Mouse (Mus musculus): Measurements from ENCODE around the gene Eapp.
"Not testable (repeated sequence)": the region's sequence is repeated elsewhere in the genome, so short reads cannot be mapped to it uniquely, and the experiment has no call there.

Eapp gene

DNA sequence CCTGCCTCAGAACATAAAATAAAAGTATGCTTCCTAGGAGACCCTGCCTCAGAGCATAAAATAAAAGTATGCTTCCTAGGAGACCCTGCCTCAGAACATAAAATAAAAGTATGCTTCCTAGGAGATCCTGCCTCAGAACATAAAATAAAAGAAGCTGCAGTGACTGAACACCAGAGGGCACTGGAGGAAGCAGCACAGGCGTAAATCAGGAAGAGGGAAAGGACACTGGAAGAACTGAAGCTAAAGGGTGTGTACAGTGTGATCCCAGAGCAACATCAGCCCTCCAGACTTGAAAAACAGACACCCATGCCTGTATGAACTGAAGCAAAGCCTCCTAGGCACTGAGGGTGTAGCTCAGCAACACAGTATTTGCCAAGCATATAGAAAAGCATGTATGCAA lies 12.5 kb downstream of the Eapp start:
- DNase-seq (ENCODE audit: low read depth) = peak; percentile 73

- DNase-seq (ENCODE audit: low read depth) = no peak
Observed at GRCm38 (mm10) chr12:54676709-54677108, 19.0 kb downstream of the Eapp start.

DNA sequence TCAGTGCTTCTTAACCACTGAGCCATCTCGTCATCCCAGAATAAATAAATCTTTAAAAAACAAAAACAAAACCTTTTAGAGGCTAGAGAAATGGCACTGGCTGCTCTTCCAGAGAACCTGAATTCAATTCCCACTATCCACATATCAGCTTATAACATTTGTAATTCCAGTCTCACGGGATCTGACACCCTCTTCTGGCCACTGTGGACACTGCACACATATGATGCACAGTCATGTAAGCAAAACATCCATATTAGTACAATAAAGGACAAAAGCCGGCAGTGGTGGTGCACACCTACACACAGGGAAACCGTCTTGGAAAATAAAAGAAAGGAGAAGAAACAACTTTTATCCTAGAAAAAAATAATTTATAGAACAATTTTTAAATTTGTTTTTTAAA lies 20.3 kb downstream of the Eapp start:
- DNase-seq (ENCODE audit: low read depth) = no peak

DNA sequence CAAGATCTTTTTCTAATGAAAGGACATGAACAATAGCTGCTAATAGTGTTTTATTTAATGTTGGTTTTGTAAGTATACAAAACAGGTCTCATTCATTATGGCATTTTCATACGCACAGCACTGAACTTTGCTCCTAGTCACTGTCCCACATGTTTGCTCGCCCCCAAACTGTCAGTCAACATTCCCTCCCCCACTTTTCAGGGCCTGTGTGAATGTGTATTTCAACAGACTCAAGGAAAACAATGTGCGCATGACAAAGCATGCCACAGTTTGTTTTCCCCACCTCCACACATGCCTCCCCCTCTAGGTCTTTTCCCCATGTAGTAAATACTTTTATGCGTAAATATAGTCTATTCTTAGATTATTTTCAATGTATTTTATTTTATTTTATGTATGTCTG lies 24.4 kb downstream of the Eapp start:
- DNase-seq (ENCODE audit: low read depth) = no peak

GRCm38 (mm10) chr12:54668141-54668540 lies 27.6 kb downstream of the Eapp start:
- DNase-seq (ENCODE audit: low read depth) = no peak

- DNase-seq (ENCODE audit: low read depth) = no peak
Observed at GRCm38 (mm10) chr12:54665526-54665925, 30.2 kb downstream of the Eapp start.

DNA sequence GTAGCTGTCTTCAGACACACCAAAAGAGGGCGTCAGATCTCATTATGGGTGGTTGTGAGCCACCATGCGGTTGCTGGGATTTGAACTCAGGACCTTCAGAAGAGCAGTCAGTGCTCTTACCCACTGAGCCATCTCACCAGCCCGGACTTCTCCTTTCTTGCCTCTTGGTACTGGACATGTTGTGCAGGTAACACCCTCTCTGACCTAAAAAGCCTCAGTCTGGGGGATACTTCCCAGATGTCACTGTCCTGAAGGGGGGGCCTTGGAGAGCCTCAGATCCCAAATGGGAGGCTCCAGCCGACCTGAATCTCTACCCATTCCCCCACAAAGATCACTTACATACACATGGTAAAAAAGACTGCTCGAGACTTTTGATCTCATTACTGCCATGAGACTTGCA lies 34.2 kb downstream of the Eapp start:
- not testable (repeated sequence) for DNase-seq (ENCODE audit: low read depth)

- no peak for DNase-seq (ENCODE audit: low read depth)
Observed at GRCm38 (mm10) chr12:54659901-54660300, 35.8 kb downstream of the Eapp start.

GRCm38 (mm10) chr12:54658425-54659092 lies 37.1 kb downstream of the Eapp start:
- peak; percentile 58 for DNase-seq (ENCODE audit: low read depth)

DNA sequence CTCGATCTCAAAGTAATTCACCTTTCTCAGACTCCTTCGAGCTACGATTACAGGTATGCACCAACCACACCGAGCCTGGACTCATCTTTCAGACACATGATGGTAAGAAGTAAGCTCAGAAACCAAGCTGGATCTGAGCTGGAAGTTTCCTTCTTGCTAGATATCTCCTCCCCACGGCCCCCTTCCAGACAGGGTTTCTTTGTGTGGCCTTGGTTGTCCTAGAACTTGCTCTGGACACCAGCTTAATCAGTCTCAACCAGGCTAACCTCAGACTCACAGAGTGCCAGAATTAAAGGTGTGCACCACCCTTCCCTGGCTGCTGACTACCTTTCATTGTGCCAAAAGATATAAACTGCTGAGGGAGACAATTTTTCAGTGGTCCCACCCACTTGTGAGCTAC lies 37.7 kb downstream of the Eapp start:
- no peak for DNase-seq (ENCODE audit: low read depth)

DNA sequence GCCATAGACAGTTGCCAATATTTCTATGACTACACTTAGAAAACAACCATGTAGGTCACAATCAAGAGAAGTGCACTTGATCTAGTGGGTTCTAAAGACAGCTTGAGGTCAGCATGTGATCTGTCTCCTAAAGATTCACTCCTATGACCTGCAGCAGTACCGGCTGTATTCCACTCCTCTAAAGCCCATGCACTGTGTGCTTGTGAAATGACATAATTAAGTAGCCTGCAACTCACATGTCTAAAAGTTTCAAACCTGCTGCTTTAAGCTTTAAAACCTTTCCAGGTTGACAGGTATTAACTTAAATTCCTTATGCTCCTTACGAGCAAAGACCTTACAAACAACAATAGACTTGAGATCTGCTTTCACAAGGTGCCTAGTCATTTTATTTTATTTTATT lies 38.5 kb downstream of the Eapp start:
- DNase-seq (ENCODE audit: low read depth) = no peak

GRCm38 (mm10) chr12:54656396-54657171 lies 39.1 kb downstream of the Eapp start, which contains the start of gene Sptssa:
Gene Sptssa, minus strand, starts transcription at chr12:54656573.
- peak; percentile 93 for DNase-seq (ENCODE audit: low read depth)

DNA sequence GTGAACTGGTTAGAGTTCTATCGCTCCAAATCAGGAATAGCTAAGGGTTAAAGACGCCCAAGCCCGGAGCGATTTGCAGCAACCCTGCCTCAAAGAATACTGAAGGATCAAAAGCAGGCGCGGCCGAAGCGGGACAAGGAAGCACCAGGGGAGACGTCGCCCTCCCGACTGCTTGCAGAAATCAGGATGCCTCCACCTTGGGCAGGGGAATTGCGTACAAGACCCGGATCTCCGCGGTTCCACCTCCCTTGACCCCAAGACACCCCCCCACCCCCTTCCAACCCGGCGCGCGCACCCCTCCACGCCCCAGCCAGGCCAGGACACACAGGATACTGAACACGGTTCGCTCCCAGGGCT lies 39.7 kb downstream of the Eapp start:
- DNase-seq (ENCODE audit: low read depth) = peak; percentile 81

DNA sequence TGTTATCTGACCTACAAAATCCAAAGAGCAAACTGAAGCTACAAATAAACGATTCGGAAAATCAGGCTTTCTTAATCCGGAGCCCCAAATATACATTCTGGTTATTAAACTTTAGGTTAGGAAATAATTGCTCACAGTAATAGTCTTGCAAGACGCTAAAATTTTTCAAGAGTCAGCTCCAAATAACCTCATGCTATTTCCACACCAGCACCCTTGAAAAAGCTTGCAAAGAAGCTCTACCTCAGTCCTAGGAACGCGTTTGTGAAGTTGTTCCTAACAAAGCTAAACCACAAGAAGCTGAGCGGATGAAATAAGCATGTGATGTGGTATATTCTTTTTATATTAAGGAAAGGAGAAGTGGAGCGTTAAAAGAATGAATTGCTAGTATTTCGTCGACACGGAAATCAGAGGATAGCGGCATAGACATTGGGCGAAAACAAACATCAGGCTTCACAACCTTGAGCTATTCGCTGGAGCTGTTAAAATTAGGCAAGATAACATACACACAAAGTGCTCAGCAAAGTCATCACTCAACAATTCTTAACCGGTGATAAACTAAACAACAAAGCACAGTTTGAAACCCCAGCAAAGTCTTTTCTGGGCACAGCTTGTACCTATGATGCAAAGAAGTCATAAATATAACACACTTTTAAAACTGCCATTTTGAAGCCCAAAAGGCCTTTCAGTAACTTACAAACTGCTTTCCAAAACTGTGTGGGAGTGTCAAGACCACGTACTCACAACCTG lies 40.2 kb downstream of the Eapp start:
- peak; percentile 64 for DNase-seq (ENCODE audit: low read depth)

GRCm38 (mm10) chr12:54654741-54655140 lies 41.0 kb downstream of the Eapp start:
- DNase-seq (ENCODE audit: low read depth) = peak; percentile 55

- DNase-seq (ENCODE audit: low read depth) = peak; percentile 54
Observed at GRCm38 (mm10) chr12:54654141-54654540, 41.6 kb downstream of the Eapp start.

DNA sequence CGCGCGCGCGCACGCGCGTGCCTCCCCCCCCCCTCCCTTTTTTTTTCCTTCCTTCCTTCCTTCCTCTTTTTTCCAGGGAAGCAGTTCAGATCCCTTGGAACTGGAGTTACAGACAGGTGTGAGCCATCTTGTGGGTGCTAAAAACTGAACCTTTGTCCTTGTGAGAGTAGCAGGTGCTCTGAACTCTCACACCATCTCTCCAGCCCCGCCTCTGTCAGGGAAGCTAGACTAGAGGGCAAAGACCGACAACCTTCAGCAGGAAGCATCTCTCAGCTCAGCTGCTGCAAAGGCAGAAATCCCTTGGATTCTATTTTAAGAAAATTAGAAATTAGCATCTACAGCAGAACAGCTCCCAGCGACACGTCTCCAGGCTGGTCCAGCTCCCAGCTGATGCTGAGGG lies 43.4 kb downstream of the Eapp start:
- DNase-seq (ENCODE audit: low read depth) = no peak

GRCm38 (mm10) chr12:54651820-54652219 lies 43.9 kb downstream of the Eapp start:
- no peak for DNase-seq (ENCODE audit: low read depth)

DNA sequence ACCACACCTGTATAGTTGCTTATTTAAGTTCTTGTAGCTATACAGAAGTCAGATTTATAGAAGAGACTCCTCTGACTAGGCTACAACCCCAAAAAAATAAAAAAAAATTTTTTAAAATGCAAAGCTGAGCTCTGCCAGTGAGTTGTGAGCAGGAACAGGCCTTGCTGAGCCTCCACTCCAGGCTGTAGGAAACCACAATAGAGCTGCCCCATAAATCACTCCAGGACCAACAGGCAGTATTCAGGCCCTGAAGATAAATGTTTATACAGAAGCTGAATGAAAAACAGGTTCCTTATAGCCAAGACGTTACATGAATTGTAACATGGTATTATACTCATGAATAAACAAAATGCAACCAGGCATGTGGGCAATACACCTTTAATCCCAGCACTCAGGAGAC lies 44.5 kb downstream of the Eapp start:
- DNase-seq (ENCODE audit: low read depth) = no peak

DNA sequence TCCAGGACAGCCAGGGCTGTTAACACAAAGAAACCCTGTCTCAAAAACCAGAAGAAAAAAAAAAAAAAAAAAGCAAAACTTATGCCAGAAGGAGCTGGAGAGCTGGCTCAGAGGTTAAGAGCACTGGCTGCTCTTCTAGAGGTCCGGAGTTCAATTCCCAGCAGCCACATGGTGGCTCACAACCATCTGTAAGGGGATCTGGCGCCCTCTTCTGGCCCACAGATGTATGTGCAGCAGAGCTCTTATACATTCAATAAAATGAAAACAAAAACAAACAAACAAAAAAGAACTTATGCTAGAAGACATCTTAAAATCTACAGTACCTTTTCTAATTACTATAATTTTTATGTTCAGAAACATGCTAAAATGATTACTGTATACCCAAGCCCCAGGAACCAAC lies 50.8 kb downstream of the Eapp start:
- no peak for DNase-seq (ENCODE audit: low read depth)

DNA sequence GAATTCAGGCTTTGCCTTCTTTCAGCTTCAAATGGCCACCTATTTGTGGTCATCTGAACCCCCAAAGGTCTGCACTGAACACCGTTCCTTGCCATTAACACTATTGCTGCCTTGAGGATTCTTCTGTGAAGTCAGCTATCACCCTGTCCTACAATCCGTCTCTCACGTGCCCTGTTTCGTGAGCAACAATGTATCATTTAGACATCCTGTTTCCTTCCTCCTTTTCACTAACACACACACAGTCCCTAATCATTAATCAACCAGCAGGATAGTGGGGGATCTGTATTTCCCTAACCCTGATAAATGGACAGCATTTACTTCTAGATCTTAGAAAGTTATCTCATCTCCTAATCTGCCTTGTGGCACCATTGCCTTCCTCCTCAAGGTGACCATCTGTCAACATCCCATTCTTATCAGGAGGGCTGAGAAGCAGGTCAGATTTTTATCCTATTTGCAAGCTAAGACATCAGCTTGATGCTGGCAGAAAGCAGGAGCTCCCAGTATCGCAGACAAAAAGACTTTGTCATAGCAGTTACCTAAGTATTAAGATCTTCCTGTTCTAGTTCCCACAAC lies 52.3 kb downstream of the Eapp start:
- peak; percentile 73 for DNase-seq (ENCODE audit: low read depth)

DNA sequence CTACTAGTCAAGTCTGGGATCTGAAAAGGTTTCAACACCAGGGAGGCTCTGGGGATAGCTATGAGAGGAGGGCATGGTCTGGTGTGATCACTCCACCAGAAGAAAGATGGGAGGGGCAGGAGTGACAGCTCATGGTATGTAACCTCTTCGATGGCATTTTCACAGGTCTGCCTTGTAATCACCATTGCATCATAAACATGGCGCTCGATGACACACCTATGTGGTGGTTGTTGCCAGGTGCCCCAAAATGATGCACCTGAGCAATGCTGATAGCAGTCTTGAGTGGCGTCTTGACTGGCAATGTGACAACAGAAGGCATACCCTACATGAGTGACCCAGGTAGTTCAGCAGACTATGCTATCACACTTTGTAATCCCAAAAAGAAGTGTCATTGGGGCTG lies 54.3 kb downstream of the Eapp start:
- DNase-seq (ENCODE audit: low read depth) = no peak

GRCm38 (mm10) chr12:54640259-54640658 lies 55.4 kb downstream of the Eapp start:
- DNase-seq (ENCODE audit: low read depth) = no peak

All from 416B (cell line).